Mouse (Mus musculus): ENCODE measurements around the gene Edn1.

Gene Edn1

GRCm38 (mm10) chr13:42308368-42309103, 7.3 kb downstream of the Edn1 start:
- in situ Hi-C loops (cut with MboI; ENCODE audit: unreplicated experiment in 2 of 2), result no loop called here

GRCm38 (mm10) chr13:42309804-42310203, 8.5 kb downstream of the Edn1 start:
- in situ Hi-C loops (cut with MboI; ENCODE audit: unreplicated experiment in 2 of 2), result no loop called here

- in situ Hi-C loops (cut with MboI; ENCODE audit: unreplicated experiment in 2 of 2), result no loop called here
Measured at GRCm38 (mm10) chr13:42315628-42316027, 14.4 kb downstream of the Edn1 start.

- in situ Hi-C loops (cut with MboI; ENCODE audit: unreplicated experiment in 2 of 2), result no loop called here
Measured at GRCm38 (mm10) chr13:42317808-42318207, 16.5 kb downstream of the Edn1 start.

- in situ Hi-C loops (cut with MboI; ENCODE audit: unreplicated experiment in 2 of 2), result no loop called here
Measured at GRCm38 (mm10) chr13:42328576-42328975, 27.3 kb downstream of the Edn1 start.

- in situ Hi-C loops (cut with MboI; ENCODE audit: unreplicated experiment in 2 of 2), result no loop called here
Measured at GRCm38 (mm10) chr13:42331104-42331503, 29.8 kb downstream of the Edn1 start.

- in situ Hi-C loops (cut with MboI; ENCODE audit: unreplicated experiment in 2 of 2), result no loop called here
Measured at GRCm38 (mm10) chr13:42334981-42335380, 33.7 kb downstream of the Edn1 start.

- in situ Hi-C loops (cut with MboI; ENCODE audit: unreplicated experiment in 2 of 2), result no loop called here
Measured at GRCm38 (mm10) chr13:42336414-42336813, 35.1 kb downstream of the Edn1 start.

- in situ Hi-C loops (cut with MboI; ENCODE audit: unreplicated experiment in 2 of 2), result no loop called here
Measured at GRCm38 (mm10) chr13:42337072-42337471, 35.8 kb downstream of the Edn1 start.

- in situ Hi-C loops (cut with MboI; ENCODE audit: unreplicated experiment in 2 of 2), result no loop called here
Measured at GRCm38 (mm10) chr13:42339466-42339865, 38.2 kb downstream of the Edn1 start.

- in situ Hi-C loops (cut with MboI; ENCODE audit: unreplicated experiment in 2 of 2), result no loop called here
Measured at GRCm38 (mm10) chr13:42341871-42342532, 40.7 kb downstream of the Edn1 start.

GRCm38 (mm10) chr13:42345439-42345838, 44.2 kb downstream of the Edn1 start:
- in situ Hi-C loops (cut with MboI; ENCODE audit: unreplicated experiment in 2 of 2), result no loop called here

- in situ Hi-C loops (cut with MboI; ENCODE audit: unreplicated experiment in 2 of 2), result no loop called here
Measured at GRCm38 (mm10) chr13:42346414-42346813, 45.1 kb downstream of the Edn1 start.

GRCm38 (mm10) chr13:42351675-42352074, 50.4 kb downstream of the Edn1 start:
- in situ Hi-C loops (cut with MboI; ENCODE audit: unreplicated experiment in 2 of 2), result no loop called here

All from v-Abl transformed pro-B cells (cell line).